Mouse (Mus musculus) inflammation-experienced regulatory T-cells, adult 6 months (primary cell): ENCODE results near the gene Comp. TPM values are rescaled to one million over a fixed set of nuclear protein-coding genes. Genes with fewer than 3 reads are reported as not detected.

Source experiments
- ATAC-seq: one replicate; pipeline ENCODE4 v1.8.0; 2017
- polyA plus RNA-seq, 3 experiments: library from polyadenylated mRNA; unstranded; fragments of 100-300 nt; shearing (Covaris generic); gene quantifications; one replicate each; pipeline ENCODE4 v1.2.1; 2017

Comp gene
- polyA plus RNA-seq, 3 experiments from 2014 or later, result 0.24 to 0.40 TPM; not detected in 1

GRCm38 (mm10) chr8:70353194-70353817, 20.1 kb upstream of the Comp start, which contains the start of gene Upf1:
TSS of gene Upf1 (minus strand) at chr8:70353278.
- ATAC-seq, result peak; percentile 84

- no peak for ATAC-seq
These were observed 19.4 kb upstream of the Comp start for GRCm38 (mm10) chr8:70354004-70354403.

GRCm38 (mm10) chr8:70356111-70356510, 17.2 kb upstream of the Comp start:
- no peak for ATAC-seq

- no peak for ATAC-seq
These were observed 13.9 kb upstream of the Comp start for GRCm38 (mm10) chr8:70359411-70359810.

- ATAC-seq, result no peak
These were observed 12.6 kb upstream of the Comp start for GRCm38 (mm10) chr8:70360769-70361168.

- no peak for ATAC-seq
These were observed 11.8 kb upstream of the Comp start for GRCm38 (mm10) chr8:70361484-70362032.

GRCm38 (mm10) chr8:70364066-70364465, 9.3 kb upstream of the Comp start:
- ATAC-seq, result no peak

GRCm38 (mm10) chr8:70366588-70366987, 6.8 kb upstream of the Comp start:
- no peak for ATAC-seq

GRCm38 (mm10) chr8:70370476-70370875, 2.9 kb upstream of the Comp start:
- no peak for ATAC-seq

GRCm38 (mm10) chr8:70371951-70372350, 1.4 kb upstream of the Comp start:
- no peak for ATAC-seq

- no peak for ATAC-seq
These were observed 1.1 kb downstream of the Comp start for GRCm38 (mm10) chr8:70374318-70374927.

- ATAC-seq, result no peak
These were observed 2.0 kb downstream of the Comp start for GRCm38 (mm10) chr8:70375212-70375859.

- no peak for ATAC-seq
These were observed 3.0 kb downstream of the Comp start for GRCm38 (mm10) chr8:70376275-70376741.

GRCm38 (mm10) chr8:70377049-70377448, 3.7 kb downstream of the Comp start:
- no peak for ATAC-seq

- no peak for ATAC-seq
These were observed 6.7 kb downstream of the Comp start for GRCm38 (mm10) chr8:70380069-70380468.

- peak; percentile 77 for ATAC-seq
These were observed 9.9 kb downstream of the Comp start for GRCm38 (mm10) chr8:70383287-70383686.

- ATAC-seq, result no peak
These were observed 16.3 kb downstream of the Comp start for GRCm38 (mm10) chr8:70389678-70390077.

- no peak for ATAC-seq
These were observed 19.7 kb downstream of the Comp start for GRCm38 (mm10) chr8:70393087-70393486.

GRCm38 (mm10) chr8:70394269-70394998, 21.1 kb downstream of the Comp start:
- no peak for ATAC-seq

GRCm38 (mm10) chr8:70395649-70396048, 22.3 kb downstream of the Comp start:
- no peak for ATAC-seq

GRCm38 (mm10) chr8:70396184-70396583, 22.8 kb downstream of the Comp start:
- no peak for ATAC-seq

GRCm38 (mm10) chr8:70397611-70398563, 24.5 kb downstream of the Comp start:
- no peak for ATAC-seq
